Mouse (Mus musculus): ENCODE results near the gene Sema4d.

Gene Sema4d

GRCm38 (mm10) chr13:51757099-51757498, 36.4 kb downstream of the Sema4d start:
- no peaks in the 10 kb centered on the region for H3K27me3 ChIP-seq (ENCODE audit: control insufficient read depth, insufficient read depth, low read length, poor library complexity, severe bottlenecking)
- no peak for DNase-seq (ENCODE audit: low read depth, low spot score)
- H3K36me3 ChIP-seq (ENCODE audit: control insufficient read depth, insufficient read depth, low read length, poor library complexity, severe bottlenecking), result peaks cover 2% of the 10 kb centered on the region; the same call in 1 of the 2 replicates

- no peaks in the 10 kb centered on the region; the same call in 1 of the 2 replicates for H3K36me3 ChIP-seq (ENCODE audit: control insufficient read depth, insufficient read depth, low read length, poor library complexity, severe bottlenecking)
- no peaks in the 10 kb centered on the region for H3K27me3 ChIP-seq (ENCODE audit: control insufficient read depth, insufficient read depth, low read length, poor library complexity, severe bottlenecking)
- peak; percentile 62 for DNase-seq (ENCODE audit: low read depth, low spot score)
These were observed 37.0 kb downstream of the Sema4d start for GRCm38 (mm10) chr13:51756563-51756962.

GRCm38 (mm10) chr13:51756019-51756418, 37.5 kb downstream of the Sema4d start:
- Histone ChIP-seq H3K36me3 (ENCODE audit: control insufficient read depth, insufficient read depth, low read length, poor library complexity, severe bottlenecking) (no peaks in the 10 kb centered on the region; the same call in 1 of the 2 replicates), H3K27me3 (ENCODE audit: control insufficient read depth, insufficient read depth, low read length, poor library complexity, severe bottlenecking) (no peaks in the 10 kb centered on the region)
- DNase-seq (ENCODE audit: low read depth, low spot score), result no peak

GRCm38 (mm10) chr13:51755584-51755983, 38.0 kb downstream of the Sema4d start:
- H3K27me3 ChIP-seq (ENCODE audit: control insufficient read depth, insufficient read depth, low read length, poor library complexity, severe bottlenecking), result no peaks in the 10 kb centered on the region
- no peak for DNase-seq (ENCODE audit: low read depth, low spot score)
- no peaks in the 10 kb centered on the region; the same call in 1 of the 2 replicates for H3K36me3 ChIP-seq (ENCODE audit: control insufficient read depth, insufficient read depth, low read length, poor library complexity, severe bottlenecking)

GRCm38 (mm10) chr13:51754559-51755126, 38.9 kb downstream of the Sema4d start:
- Histone ChIP-seq H3K36me3 (ENCODE audit: control insufficient read depth, insufficient read depth, low read length, poor library complexity, severe bottlenecking) (no peaks in the 10 kb centered on the region; the same call in 1 of the 2 replicates), H3K27me3 (ENCODE audit: control insufficient read depth, insufficient read depth, low read length, poor library complexity, severe bottlenecking) (no peaks in the 10 kb centered on the region)
- no peak for DNase-seq (ENCODE audit: low read depth, low spot score)

- Histone ChIP-seq H3K27me3 (ENCODE audit: control insufficient read depth, insufficient read depth, low read length, poor library complexity, severe bottlenecking) (no peaks in the 10 kb centered on the region), H3K36me3 (ENCODE audit: control insufficient read depth, insufficient read depth, low read length, poor library complexity, severe bottlenecking) (no peaks in the 10 kb centered on the region; the same call in 1 of the 2 replicates)
- DNase-seq (ENCODE audit: low read depth, low spot score), result peak; percentile 84
These were observed 39.6 kb downstream of the Sema4d start for GRCm38 (mm10) chr13:51753802-51754444.

GRCm38 (mm10) chr13:51753168-51753465, 40.4 kb downstream of the Sema4d start:
- no peak for DNase-seq (ENCODE audit: low read depth, low spot score)
- Histone ChIP-seq H3K27me3 (ENCODE audit: control insufficient read depth, insufficient read depth, low read length, poor library complexity, severe bottlenecking) (no peaks in the 10 kb centered on the region), H3K36me3 (ENCODE audit: control insufficient read depth, insufficient read depth, low read length, poor library complexity, severe bottlenecking) (no peaks in the 10 kb centered on the region; the same call in 1 of the 2 replicates)

- DNase-seq (ENCODE audit: low read depth, low spot score), result peak; percentile 66
- H3K36me3 ChIP-seq (ENCODE audit: control insufficient read depth, insufficient read depth, low read length, poor library complexity, severe bottlenecking), result no peaks in the 10 kb centered on the region
- H3K27me3 ChIP-seq (ENCODE audit: control insufficient read depth, insufficient read depth, low read length, poor library complexity, severe bottlenecking), result no peaks in the 10 kb centered on the region
These were observed 41.0 kb downstream of the Sema4d start for GRCm38 (mm10) chr13:51752346-51753167.

GRCm38 (mm10) chr13:51749578-51750345, 43.8 kb downstream of the Sema4d start:
- H3K27me3 ChIP-seq (ENCODE audit: control insufficient read depth, insufficient read depth, low read length, poor library complexity, severe bottlenecking), result no peaks in the 10 kb centered on the region
- DNase-seq (ENCODE audit: low read depth, low spot score), result no peak

GRCm38 (mm10) chr13:51748009-51748552, 45.5 kb downstream of the Sema4d start:
- DNase-seq (ENCODE audit: low read depth, low spot score), result peak; percentile 79
- no peaks in the 10 kb centered on the region for H3K36me3 ChIP-seq (ENCODE audit: control insufficient read depth, insufficient read depth, low read length, poor library complexity, severe bottlenecking)

More at GRCm38 (mm10) chr13:51749578-51750345, 43.8 kb downstream of the Sema4d start:
- no peaks in the 10 kb centered on the region for H3K36me3 ChIP-seq (ENCODE audit: control insufficient read depth, insufficient read depth, low read length, poor library complexity, severe bottlenecking)

GRCm38 (mm10) chr13:51747069-51747468, 46.5 kb downstream of the Sema4d start:
- Histone ChIP-seq H3K27me3 (ENCODE audit: control insufficient read depth, insufficient read depth, low read length, poor library complexity, severe bottlenecking) (no peaks in the 10 kb centered on the region), H3K36me3 (ENCODE audit: control insufficient read depth, insufficient read depth, low read length, poor library complexity, severe bottlenecking) (no peaks in the 10 kb centered on the region)
- DNase-seq (ENCODE audit: low read depth, low spot score), result peak; percentile 54

More at GRCm38 (mm10) chr13:51748009-51748552, 45.5 kb downstream of the Sema4d start:
- H3K27me3 ChIP-seq (ENCODE audit: control insufficient read depth, insufficient read depth, low read length, poor library complexity, severe bottlenecking), result no peaks in the 10 kb centered on the region

GRCm38 (mm10) chr13:51745862-51746261, 47.7 kb downstream of the Sema4d start:
- no peak for DNase-seq (ENCODE audit: low read depth, low spot score)
- H3K27me3 ChIP-seq (ENCODE audit: control insufficient read depth, insufficient read depth, low read length, poor library complexity, severe bottlenecking), result no peaks in the 10 kb centered on the region
- no peaks in the 10 kb centered on the region for H3K36me3 ChIP-seq (ENCODE audit: control insufficient read depth, insufficient read depth, low read length, poor library complexity, severe bottlenecking)

- Histone ChIP-seq H3K36me3 (ENCODE audit: control insufficient read depth, insufficient read depth, low read length, poor library complexity, severe bottlenecking) (no peaks in the 10 kb centered on the region; the same call in 1 of the 2 replicates), H3K27me3 (ENCODE audit: control insufficient read depth, insufficient read depth, low read length, poor library complexity, severe bottlenecking) (no peaks in the 10 kb centered on the region)
- DNase-seq (ENCODE audit: low read depth, low spot score), result no peak
These were observed 49.7 kb downstream of the Sema4d start for GRCm38 (mm10) chr13:51743855-51744254.

GRCm38 (mm10) chr13:51742551-51743052, 50.9 kb downstream of the Sema4d start:
- H3K27me3 ChIP-seq (ENCODE audit: control insufficient read depth, insufficient read depth, low read length, poor library complexity, severe bottlenecking), result no peaks in the 10 kb centered on the region
- peak; percentile 68 for DNase-seq (ENCODE audit: low read depth, low spot score)
- no peaks in the 10 kb centered on the region; the same call in 1 of the 2 replicates for H3K36me3 ChIP-seq (ENCODE audit: control insufficient read depth, insufficient read depth, low read length, poor library complexity, severe bottlenecking)

Measured in splenic B cell, adult 2 months (primary cell).